Mouse (Mus musculus) forebrain, embryonic 12.5 days (tissue): Measurements from ENCODE around the gene Gm28374. TPM values are rescaled to one million over a fixed set of nuclear protein-coding genes. Genes with fewer than 3 reads are reported as not detected.
"Not testable (repeated sequence)": the region's sequence is repeated elsewhere in the genome, so short reads cannot be mapped to it uniquely, and the experiment has no call there.

Experiments used
- ATAC-seq: fragments of 200-750 bp; cut with Nextera tagmentation; 2 replicates; pipeline ENCODE4 v1.8.0; 2017; ENCODE audit warnings: moderate TSS enrichment; ENCODE audit not compliant: low FRiP score
- H3K27ac ChIP-seq: fragments of 300-500 bp; sonication (generic); 2 replicates; pipeline ENCODE4 v1.5.1; 2016; ENCODE audit warnings: mild to moderate bottlenecking
- H3K27me3 ChIP-seq: fragments of 300-500 bp; sonication (generic); 2 replicates; pipeline ENCODE4 v1.6.1; 2016; ENCODE audit warnings: mild to moderate bottlenecking
- H3K36me3 ChIP-seq: fragments of 300-500 bp; sonication (generic); replicated peaks from 2 replicates; pipeline ENCODE4 v1.6.1; 2016; ENCODE audit warnings: mild to moderate bottlenecking
- H3K4me1 ChIP-seq: fragments of 300-500 bp; sonication (generic); 2 replicates; pipeline ENCODE4 v1.6.1; 2016
- H3K4me2 ChIP-seq: fragments of 300-500 bp; sonication (generic); 2 replicates; pipeline ENCODE4 v1.6.1; 2016; ENCODE audit warnings: mild to moderate bottlenecking, moderate library complexity
- H3K4me3 ChIP-seq: fragments of 300-500 bp; sonication (generic); replicated peaks from 2 replicates; pipeline ENCODE4 v1.5.1; 2016; ENCODE audit warnings: mild to moderate bottlenecking
- H3K9ac ChIP-seq: fragments of 300-500 bp; sonication (generic); 2 replicates; pipeline ENCODE4 v1.6.1; 2016; ENCODE audit warnings: mild to moderate bottlenecking
- H3K9me3 ChIP-seq: fragments of 300-500 bp; sonication (generic); 2 replicates; pipeline ENCODE4 v1.6.1; 2016
- WGBS: fragments of 180-500 bp; shearing (Covaris S2); methylation state at CpG from one replicate; pipeline ENCODE4 v1.1.7; 2016; 5-methylcytosine and 5-hydroxymethylcytosine counted together
- polyA plus RNA-seq: library from polyadenylated mRNA; unstranded; fragments of >200 nt; fragmentation: Nextera tagmentation; extraction: Ambion mirVana; gene quantifications from 2 replicates; pipeline ENCODE4 v1.2.1, GENCODE M21; 2016

The Gm28374 gene
- 2.0 and 2.4 TPM in 2 replicates for polyA plus RNA-seq

- Histone ChIP-seq H3K4me2 (no peak within 1 kb of the TSS), H3K4me1 (peaks cover 24% of the 10 kb centered on the region), H3K4me3 (no peak within 1 kb of the TSS), H3K9me3 (no peaks in the 10 kb centered on the region), H3K36me3 (peaks cover 36% of the 10 kb centered on the region), H3K27ac (no peak within 1 kb of the TSS), H3K9ac (no peak within 1 kb of the TSS), H3K27me3 (no peaks in the 10 kb centered on the region)
- ATAC-seq: no peak
- WGBS: 88% methylated on average over 9 of the region's 9 CpGs
Measured at GRCm38 (mm10) chr19:6082156-6082555, at the start of gene Gm28374. TSS of gene Gm28374 (minus strand) at chr19:6082256.

GRCm38 (mm10) chr19:6130414-6131128 lies 48.5 kb upstream of the Gm28374 start:
- 79% methylated on average over 7 of the region's 7 CpGs for WGBS
- not testable (repeated sequence) for H3K4me3 ChIP-seq, H3K4me2 ChIP-seq, H3K9me3 ChIP-seq, H3K9ac ChIP-seq, H3K27ac ChIP-seq, ATAC-seq, H3K27me3 ChIP-seq, H3K4me1 ChIP-seq
- H3K36me3 ChIP-seq: peaks cover 17% of the 10 kb centered on the region

GRCm38 (mm10) chr19:6127760-6128341 lies 45.8 kb upstream of the Gm28374 start, which contains the start of gene Snx15:
TSS of gene Snx15 (minus strand) at chr19:6128304.
- no peaks in the 10 kb centered on the region for H3K9me3 ChIP-seq
- H3K36me3 ChIP-seq: no peaks in the 10 kb centered on the region
- no peaks in the 10 kb centered on the region for H3K27me3 ChIP-seq
- ATAC-seq: peak; percentile 93
- H3K9ac ChIP-seq: peak within 1 kb of the TSS; percentile 63
- peak within 1 kb of the TSS; percentile 83 for H3K27ac ChIP-seq
- H3K4me3 ChIP-seq: peak within 1 kb of the TSS; percentile 52
- H3K4me1 ChIP-seq: 0 out of 2 replicates have a peak, but pooled peaks cover 7% of the 10 kb centered on the region
- H3K4me2 ChIP-seq: peak within 1 kb of the TSS; percentile 70
- under 1% methylated on average over 32 of the region's 32 CpGs for WGBS

- 74% methylated on average over 10 of the region's 10 CpGs for WGBS
- H3K9ac ChIP-seq: peak overlapping the region; percentile 63; the same call in 1 of the 2 replicates
- H3K4me1 ChIP-seq: 0 out of 2 replicates have a peak, but pooled peaks cover 7% of the 10 kb centered on the region
- no peaks in the 10 kb centered on the region for H3K36me3 ChIP-seq
- ATAC-seq: no peak
- H3K9me3 ChIP-seq: no peaks in the 10 kb centered on the region
- peak overlapping the region; percentile 83 for H3K27ac ChIP-seq
- H3K4me3 ChIP-seq: peak overlapping the region; percentile 52
- no peaks in the 10 kb centered on the region for H3K27me3 ChIP-seq
- H3K4me2 ChIP-seq: peak overlapping the region; percentile 70
Measured at GRCm38 (mm10) chr19:6126789-6127580, 44.9 kb upstream of the Gm28374 start.

- no peak overlapping the region for H3K4me3 ChIP-seq
- 0 out of 2 replicates have a peak, but pooled peaks cover 7% of the 10 kb centered on the region for H3K4me1 ChIP-seq
- H3K4me2 ChIP-seq: no peak overlapping the region
- H3K27me3 ChIP-seq: no peaks in the 10 kb centered on the region
- H3K36me3 ChIP-seq: no peaks in the 10 kb centered on the region
- no peak for ATAC-seq
- 24% methylated on average over 4 of the region's 4 CpGs for WGBS
- no peaks in the 10 kb centered on the region for H3K9me3 ChIP-seq
- no peak overlapping the region for H3K27ac ChIP-seq
- no peak overlapping the region for H3K9ac ChIP-seq
Measured at GRCm38 (mm10) chr19:6126289-6126688, 44.2 kb upstream of the Gm28374 start.

- WGBS: 83% methylated on average over 2 of the region's 2 CpGs
- Histone ChIP-seq H3K27ac (no peak overlapping the region), H3K4me3 (no peak overlapping the region), H3K4me1 (0 out of 2 replicates have a peak, but pooled peaks cover 7% of the 10 kb centered on the region), H3K4me2 (no peak overlapping the region), H3K27me3 (no peaks in the 10 kb centered on the region), H3K36me3 (no peaks in the 10 kb centered on the region), H3K9ac (no peak overlapping the region), H3K9me3 (no peaks in the 10 kb centered on the region)
- ATAC-seq: no peak
Measured at GRCm38 (mm10) chr19:6124898-6125297, 42.8 kb upstream of the Gm28374 start.

- Histone ChIP-seq H3K4me3 (no peak overlapping the region), H3K9ac (no peak overlapping the region), H3K4me1 (peaks cover 10% of the 10 kb centered on the region), H3K27ac (peak overlapping the region; percentile 65), H3K9me3 (no peaks in the 10 kb centered on the region), H3K4me2 (no peak overlapping the region), H3K27me3 (no peaks in the 10 kb centered on the region), H3K36me3 (no peaks in the 10 kb centered on the region)
- WGBS: 72% methylated on average over 8 of the region's 8 CpGs
- ATAC-seq: no peak
Measured at GRCm38 (mm10) chr19:6123330-6123729, 41.3 kb upstream of the Gm28374 start.

GRCm38 (mm10) chr19:6121761-6122160 lies 39.7 kb upstream of the Gm28374 start:
- ATAC-seq: no peak
- Histone ChIP-seq H3K27ac (no peak overlapping the region), H3K4me1 (peaks cover 16% of the 10 kb centered on the region), H3K9me3 (no peaks in the 10 kb centered on the region), H3K4me2 (no peak overlapping the region), H3K9ac (0 out of 2 replicates have a peak overlapping the region, but pooled peaks have one; percentile 12), H3K4me3 (no peak overlapping the region), H3K27me3 (no peaks in the 10 kb centered on the region), H3K36me3 (0 out of 2 replicates have a peak, but pooled peaks cover 1% of the 10 kb centered on the region)
- WGBS: 34% methylated on average over 18 of the region's 19 CpGs

GRCm38 (mm10) chr19:6118677-6119185 lies 36.7 kb upstream of the Gm28374 start:
- H3K4me3 ChIP-seq: peak overlapping the region; percentile 85
- under 1% methylated on average over 8 of the region's 8 CpGs for WGBS
- peak overlapping the region; percentile 94 for H3K4me2 ChIP-seq
- peak; percentile 49 for ATAC-seq
- peaks cover 21% of the 10 kb centered on the region for H3K4me1 ChIP-seq
- no peaks in the 10 kb centered on the region for H3K27me3 ChIP-seq
- H3K27ac ChIP-seq: peak overlapping the region; percentile 98
- H3K36me3 ChIP-seq: peaks cover 28% of the 10 kb centered on the region
- H3K9ac ChIP-seq: peak overlapping the region; percentile 92
- H3K9me3 ChIP-seq: no peaks in the 10 kb centered on the region

GRCm38 (mm10) chr19:6117986-6118676 lies 36.1 kb upstream of the Gm28374 start, which contains the start of gene Sac3d1:
TSS of gene Sac3d1 (minus strand) at chr19:6118650.
- ATAC-seq: peak; percentile 89
- Histone ChIP-seq H3K9me3 (no peaks in the 10 kb centered on the region), H3K27ac (peak within 1 kb of the TSS; percentile 98), H3K4me3 (peak within 1 kb of the TSS; percentile 85), H3K4me2 (peak within 1 kb of the TSS; percentile 94), H3K9ac (peak within 1 kb of the TSS; percentile 92), H3K27me3 (no peaks in the 10 kb centered on the region), H3K4me1 (peaks cover 21% of the 10 kb centered on the region), H3K36me3 (peaks cover 28% of the 10 kb centered on the region)
- WGBS: under 1% methylated on average over 77 of the region's 77 CpGs

GRCm38 (mm10) chr19:6117346-6117985 lies 35.4 kb upstream of the Gm28374 start:
- Histone ChIP-seq H3K27me3 (no peaks in the 10 kb centered on the region), H3K4me3 (peak overlapping the region; percentile 85), H3K4me1 (peaks cover 21% of the 10 kb centered on the region), H3K4me2 (peak overlapping the region; percentile 94), H3K9ac (peak overlapping the region; percentile 92), H3K27ac (peak overlapping the region; percentile 98), H3K9me3 (no peaks in the 10 kb centered on the region), H3K36me3 (peaks cover 32% of the 10 kb centered on the region)
- ATAC-seq: no peak
- WGBS: 6% methylated on average over 32 of the region's 32 CpGs
